Mouse (Mus musculus): ENCODE results near the gene Dalrd3. TPM values are rescaled to one million over a fixed set of nuclear protein-coding genes. Genes with fewer than 3 reads are reported as not detected.

Gene Dalrd3
- polyA plus RNA-seq (2014; fragmentation: Nextera tagmentation; extraction: Ambion mirVana): 175 and 177 TPM in 2 replicates

DNA sequence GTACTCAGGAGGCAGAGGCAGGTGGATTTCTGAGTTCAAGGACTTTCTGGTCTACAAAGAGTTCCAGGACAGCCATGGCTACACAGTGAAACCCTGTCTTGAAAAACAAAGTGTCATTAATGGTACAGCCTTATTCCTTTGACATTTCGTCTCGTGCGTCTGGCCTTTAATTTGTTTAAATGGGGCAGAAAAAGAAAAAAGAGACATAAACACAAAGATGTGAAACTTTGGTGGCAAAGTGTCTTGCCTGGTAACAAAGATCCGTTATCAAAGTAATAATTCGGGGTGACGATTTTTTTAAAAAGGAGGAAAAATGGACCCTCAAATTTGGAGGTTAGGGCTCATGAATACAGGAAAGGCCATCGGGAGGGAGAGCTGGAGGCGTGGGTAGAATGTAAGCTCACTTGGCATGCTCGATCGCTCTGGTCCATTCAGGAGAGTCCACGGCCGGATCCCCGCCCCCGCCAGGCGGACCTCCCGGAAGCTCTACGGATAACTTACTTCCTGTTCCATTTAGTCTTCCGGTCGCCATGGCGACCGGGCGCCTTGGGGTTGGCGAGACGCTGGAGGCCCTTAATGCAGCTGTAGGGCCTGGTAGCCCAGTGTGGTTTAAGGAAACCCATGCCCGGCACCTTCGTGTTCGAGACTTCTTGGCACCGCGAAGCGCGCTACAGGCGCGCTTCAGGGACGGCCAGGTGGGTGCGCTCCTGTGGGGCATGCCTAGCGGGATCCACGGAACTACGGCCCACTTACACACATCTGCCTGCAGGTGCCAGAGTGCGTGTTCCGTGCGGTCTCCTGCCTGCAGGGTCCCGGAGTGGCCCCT, at the start of gene Dalrd3:
Gene Dalrd3, plus strand, starts transcription at position 506 of the 826 bp plus-strand sequence.
- peak; percentile 94 for DNase-seq (ENCODE audit: low spot score)
- H3K9me3 ChIP-seq (ENCODE audit: control insufficient read depth, low read length): no peaks in the 10 kb centered on the region
- ATAC-seq (ENCODE audit: low FRiP score): peak; percentile 75
- peak within 1 kb of the TSS; percentile 95 for H3K4me2 ChIP-seq (replicated peaks; ENCODE audit: low read depth, low read length)
- WGBS: 7% methylated on average over 42 of the region's 42 CpGs
- peak within 1 kb of the TSS; percentile 56 for H3K4me3 ChIP-seq (ENCODE audit: low read depth, low read length)
- H3K9ac ChIP-seq (ENCODE audit: low read depth, low read length): peak within 1 kb of the TSS; percentile 68
- peak within 1 kb of the TSS; percentile 62; the same call in 1 of the 2 replicates for H3K27ac ChIP-seq (ENCODE audit: low read depth, low read length)
- peaks cover 16% of the 10 kb centered on the region for H3K4me1 ChIP-seq (replicated peaks; ENCODE audit: control insufficient read depth, insufficient read depth, low read length)
- H3K27me3 ChIP-seq (ENCODE audit: control insufficient read depth, insufficient read depth, low read length): no peaks in the 10 kb centered on the region
- H3K36me3 ChIP-seq (ENCODE audit: control insufficient read depth, insufficient read depth, low read length): peaks cover 12% of the 10 kb centered on the region

DNA sequence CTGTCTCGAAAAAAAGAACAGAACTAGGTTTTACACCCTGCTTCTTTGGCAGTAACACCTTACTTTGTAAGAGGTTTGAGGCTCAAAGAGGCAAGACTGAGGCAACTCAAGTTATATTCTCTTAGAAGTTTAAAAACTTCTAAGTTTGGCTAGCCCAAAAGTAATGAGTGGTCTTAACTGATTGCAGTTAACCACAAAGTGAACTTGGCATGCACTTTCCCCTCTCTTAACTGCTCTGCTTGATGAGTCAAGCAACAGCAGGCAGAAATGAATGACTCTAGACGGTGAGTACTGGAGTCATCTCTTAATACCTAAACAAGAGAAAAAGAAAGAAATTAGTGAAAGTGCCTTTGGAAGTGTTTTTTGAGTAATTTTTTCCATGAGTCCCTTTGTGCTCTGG, 48.1 kb upstream of the Dalrd3 start:
- Histone ChIP-seq H3K27me3 (ENCODE audit: control insufficient read depth, insufficient read depth, low read length) (no peaks in the 10 kb centered on the region), H3K4me1 (replicated peaks; ENCODE audit: control insufficient read depth, insufficient read depth, low read length) (no peaks in the 10 kb centered on the region; the same call in 1 of the 2 replicates), H3K4me3 (ENCODE audit: low read depth, low read length) (no peak overlapping the region), H3K4me2 (replicated peaks; ENCODE audit: low read depth, low read length) (no peak overlapping the region), H3K9me3 (ENCODE audit: control insufficient read depth, low read length) (no peaks in the 10 kb centered on the region), H3K9ac (ENCODE audit: low read depth, low read length) (no peak overlapping the region), H3K27ac (ENCODE audit: low read depth, low read length) (no peak overlapping the region), H3K36me3 (ENCODE audit: control insufficient read depth, insufficient read depth, low read length) (no peaks in the 10 kb centered on the region)
- 92% methylated on average over 2 of the region's 2 CpGs for WGBS
- DNase-seq (ENCODE audit: low spot score): no peak
- no peak for ATAC-seq (ENCODE audit: low FRiP score)

DNA sequence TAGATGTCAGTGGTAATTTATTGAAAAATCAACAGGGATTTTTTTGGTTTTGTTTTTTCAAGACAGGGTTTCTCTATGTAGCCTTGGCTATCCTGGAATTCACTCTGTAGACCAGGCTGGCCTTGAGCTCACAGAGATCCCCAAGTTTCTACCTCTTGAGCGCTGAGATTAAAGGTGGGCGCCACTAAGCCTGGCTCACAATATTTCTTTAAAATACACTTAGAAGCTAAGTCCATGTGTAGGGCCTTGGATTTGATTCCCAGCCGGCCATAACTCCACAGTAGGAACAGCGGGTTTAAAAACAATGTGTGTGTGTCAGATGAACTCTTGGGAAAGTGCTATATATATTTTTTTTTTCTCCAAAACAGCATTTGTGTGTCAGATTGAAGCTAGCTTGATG, 46.3 kb upstream of the Dalrd3 start:
- Histone ChIP-seq H3K9ac (ENCODE audit: low read depth, low read length) (no peak overlapping the region), H3K4me1 (replicated peaks; ENCODE audit: control insufficient read depth, insufficient read depth, low read length) (no peaks in the 10 kb centered on the region; the same call in 1 of the 2 replicates), H3K27ac (ENCODE audit: low read depth, low read length) (no peak overlapping the region), H3K4me2 (replicated peaks; ENCODE audit: low read depth, low read length) (no peak overlapping the region), H3K9me3 (ENCODE audit: control insufficient read depth, low read length) (no peaks in the 10 kb centered on the region), H3K4me3 (ENCODE audit: low read depth, low read length) (no peak overlapping the region), H3K27me3 (ENCODE audit: control insufficient read depth, insufficient read depth, low read length) (no peaks in the 10 kb centered on the region), H3K36me3 (ENCODE audit: control insufficient read depth, insufficient read depth, low read length) (no peaks in the 10 kb centered on the region)
- WGBS: 96% methylated on average over 4 of the region's 4 CpGs
- no peak for ATAC-seq (ENCODE audit: low FRiP score)
- no peak for DNase-seq (ENCODE audit: low spot score)

DNA sequence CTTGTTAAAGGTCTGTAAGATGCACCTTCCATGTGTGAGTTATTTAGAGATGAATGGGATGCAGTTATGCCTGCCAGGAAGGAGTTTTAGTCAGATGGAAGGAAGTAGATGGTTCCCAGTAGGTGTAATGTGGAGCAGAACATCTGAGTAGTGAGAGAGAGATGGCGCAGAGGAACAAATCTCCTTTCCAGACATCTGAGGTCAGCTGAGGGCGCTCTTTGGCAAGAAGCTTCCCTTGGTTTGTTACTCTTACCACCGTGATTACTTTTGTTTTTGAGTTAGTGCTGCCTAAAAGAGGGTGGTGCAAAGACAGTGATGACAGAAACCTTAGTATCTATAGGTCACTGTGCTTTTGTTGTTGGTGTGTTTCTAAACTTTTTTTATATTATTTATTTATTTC, 44.3 kb upstream of the Dalrd3 start:
- no peak overlapping the region for H3K9ac ChIP-seq (ENCODE audit: low read depth, low read length)
- H3K4me1 ChIP-seq (replicated peaks; ENCODE audit: control insufficient read depth, insufficient read depth, low read length): no peaks in the 10 kb centered on the region
- WGBS: 85% methylated on average over 3 of the region's 3 CpGs
- H3K9me3 ChIP-seq (ENCODE audit: control insufficient read depth, low read length): no peaks in the 10 kb centered on the region
- H3K27ac ChIP-seq (ENCODE audit: low read depth, low read length): no peak overlapping the region
- peaks cover 6% of the 10 kb centered on the region for H3K36me3 ChIP-seq (ENCODE audit: control insufficient read depth, insufficient read depth, low read length)
- ATAC-seq (ENCODE audit: low FRiP score) (no peak), DNase-seq (ENCODE audit: low spot score) (no peak)
- no peak overlapping the region for H3K4me2 ChIP-seq (replicated peaks; ENCODE audit: low read depth, low read length)
- H3K4me3 ChIP-seq (ENCODE audit: low read depth, low read length): no peak overlapping the region
- H3K27me3 ChIP-seq (ENCODE audit: control insufficient read depth, insufficient read depth, low read length): no peaks in the 10 kb centered on the region

DNA sequence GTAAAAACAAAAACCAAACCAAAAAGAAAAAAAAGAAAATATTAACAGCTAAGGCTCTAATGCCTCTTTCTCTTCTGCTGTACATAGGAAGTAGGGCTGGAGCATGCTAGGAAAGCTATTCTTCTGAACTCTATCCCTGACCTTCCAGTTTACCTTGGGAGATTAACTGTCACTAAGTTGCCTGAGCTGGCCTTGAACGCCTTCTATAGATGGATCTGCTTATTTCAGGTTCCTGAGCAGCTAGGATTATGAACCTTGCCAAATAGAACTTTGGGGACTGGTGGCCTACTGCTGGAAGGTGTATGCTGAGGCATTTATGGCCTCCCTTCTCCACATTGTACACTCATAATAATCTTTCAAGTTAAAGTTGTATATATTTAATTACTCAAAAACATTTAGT, 38.7 kb upstream of the Dalrd3 start:
- H3K4me1 ChIP-seq (replicated peaks; ENCODE audit: control insufficient read depth, insufficient read depth, low read length): no peaks in the 10 kb centered on the region
- H3K36me3 ChIP-seq (ENCODE audit: control insufficient read depth, insufficient read depth, low read length): peaks cover 25% of the 10 kb centered on the region
- no peak overlapping the region for H3K27ac ChIP-seq (ENCODE audit: low read depth, low read length)
- 94% methylated on average over 1 of the region's 1 CpGs for WGBS
- no peak overlapping the region for H3K9ac ChIP-seq (ENCODE audit: low read depth, low read length)
- ATAC-seq (ENCODE audit: low FRiP score) (no peak), DNase-seq (ENCODE audit: low spot score) (no peak)
- H3K4me3 ChIP-seq (ENCODE audit: low read depth, low read length): no peak overlapping the region
- H3K27me3 ChIP-seq (ENCODE audit: control insufficient read depth, insufficient read depth, low read length): no peaks in the 10 kb centered on the region
- no peaks in the 10 kb centered on the region for H3K9me3 ChIP-seq (ENCODE audit: control insufficient read depth, low read length)
- no peak overlapping the region for H3K4me2 ChIP-seq (replicated peaks; ENCODE audit: low read depth, low read length)

DNA sequence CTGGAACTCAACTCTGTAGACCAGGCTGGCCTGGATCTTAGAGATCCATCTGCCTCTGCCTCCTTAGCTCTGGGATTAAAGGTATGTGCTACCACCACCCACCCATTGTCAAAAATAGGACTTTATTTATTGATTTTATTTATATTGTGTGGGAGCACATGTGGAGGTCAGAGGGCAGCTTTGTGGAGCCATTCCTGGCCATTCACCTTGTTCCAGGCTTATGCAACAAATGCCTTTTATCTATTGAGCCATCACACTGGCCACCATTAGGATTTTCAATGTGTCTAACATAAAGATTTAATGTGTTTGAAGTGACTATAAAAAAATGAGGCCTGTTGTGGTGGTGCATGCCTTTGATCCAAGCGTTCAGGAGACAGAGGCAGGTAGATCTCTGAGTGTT, 38.2 kb upstream of the Dalrd3 start:
- Histone ChIP-seq H3K27ac (ENCODE audit: low read depth, low read length) (no peak overlapping the region), H3K9me3 (ENCODE audit: control insufficient read depth, low read length) (no peaks in the 10 kb centered on the region), H3K4me2 (replicated peaks; ENCODE audit: low read depth, low read length) (no peak overlapping the region), H3K27me3 (ENCODE audit: control insufficient read depth, insufficient read depth, low read length) (no peaks in the 10 kb centered on the region), H3K9ac (ENCODE audit: low read depth, low read length) (no peak overlapping the region), H3K36me3 (ENCODE audit: control insufficient read depth, insufficient read depth, low read length) (peaks cover 25% of the 10 kb centered on the region), H3K4me1 (replicated peaks; ENCODE audit: control insufficient read depth, insufficient read depth, low read length) (no peaks in the 10 kb centered on the region), H3K4me3 (ENCODE audit: low read depth, low read length) (no peak overlapping the region)
- DNase-seq (ENCODE audit: low spot score) (no peak), ATAC-seq (ENCODE audit: low FRiP score) (no peak)
- whole genome bisulfite sequencing: 98% methylated on average over 1 of the region's 1 CpGs

DNA sequence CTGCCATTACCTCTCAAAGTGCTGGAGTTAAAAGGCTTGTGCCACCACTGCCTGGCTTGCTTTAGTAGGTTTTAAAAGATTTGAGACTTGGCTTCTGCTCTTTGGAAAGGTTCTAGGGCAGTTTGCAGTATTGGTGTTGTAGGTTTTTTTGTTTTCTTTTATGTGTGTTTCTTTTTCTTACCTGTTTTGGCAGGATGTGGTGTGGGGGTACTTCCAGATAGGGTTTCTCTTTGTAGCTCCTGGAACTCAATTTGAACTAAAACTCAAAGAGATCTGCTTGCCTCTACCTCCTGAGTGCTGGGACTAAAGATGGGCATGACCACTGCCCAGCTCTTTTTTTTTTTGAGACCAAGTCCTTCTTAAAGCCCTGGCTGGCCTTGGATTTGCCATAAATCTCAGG, 28.8 kb upstream of the Dalrd3 start:
- Histone ChIP-seq H3K27me3 (ENCODE audit: control insufficient read depth, insufficient read depth, low read length) (no peaks in the 10 kb centered on the region), H3K4me3 (ENCODE audit: low read depth, low read length) (no peak overlapping the region), H3K9ac (ENCODE audit: low read depth, low read length) (no peak overlapping the region), H3K4me2 (replicated peaks; ENCODE audit: low read depth, low read length) (no peak overlapping the region), H3K36me3 (ENCODE audit: control insufficient read depth, insufficient read depth, low read length) (peaks cover 27% of the 10 kb centered on the region; the same call in 1 of the 2 replicates), H3K4me1 (replicated peaks; ENCODE audit: control insufficient read depth, insufficient read depth, low read length) (no peaks in the 10 kb centered on the region), H3K27ac (ENCODE audit: low read depth, low read length) (no peak overlapping the region), H3K9me3 (ENCODE audit: control insufficient read depth, low read length) (no peaks in the 10 kb centered on the region)
- ATAC-seq (ENCODE audit: low FRiP score) (no peak), DNase-seq (ENCODE audit: low spot score) (no peak)

DNA sequence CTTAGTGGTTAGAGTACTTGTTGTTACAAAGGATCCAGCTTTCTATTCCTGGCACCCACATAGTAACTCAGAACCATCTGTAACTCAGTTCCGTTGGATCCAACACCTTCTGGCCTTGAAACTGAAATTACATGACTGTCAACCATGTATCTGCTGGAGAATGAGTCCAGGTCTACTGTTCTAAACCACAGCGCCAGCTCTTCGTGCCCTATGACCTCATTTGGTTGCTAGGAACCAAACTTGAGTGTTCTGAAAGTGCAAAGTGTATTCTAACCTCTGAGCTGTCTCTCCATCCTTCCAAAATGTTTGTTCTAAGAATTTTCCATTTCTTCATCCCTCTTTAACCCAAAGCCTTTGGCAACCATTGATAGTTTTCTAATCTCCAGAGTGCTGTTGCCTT, 23.7 kb upstream of the Dalrd3 start:
- H3K4me1 ChIP-seq (replicated peaks; ENCODE audit: control insufficient read depth, insufficient read depth, low read length): no peaks in the 10 kb centered on the region
- H3K27me3 ChIP-seq (ENCODE audit: control insufficient read depth, insufficient read depth, low read length): no peaks in the 10 kb centered on the region
- H3K4me3 ChIP-seq (ENCODE audit: low read depth, low read length): no peak overlapping the region
- H3K36me3 ChIP-seq (ENCODE audit: control insufficient read depth, insufficient read depth, low read length): peaks cover 27% of the 10 kb centered on the region; the same call in 1 of the 2 replicates
- H3K27ac ChIP-seq (ENCODE audit: low read depth, low read length): no peak overlapping the region
- H3K9ac ChIP-seq (ENCODE audit: low read depth, low read length): no peak overlapping the region
- 92% methylated on average over 3 of the region's 3 CpGs for WGBS
- H3K9me3 ChIP-seq (ENCODE audit: control insufficient read depth, low read length): no peaks in the 10 kb centered on the region
- DNase-seq (ENCODE audit: low spot score) (no peak), ATAC-seq (ENCODE audit: low FRiP score) (no peak)
- H3K4me2 ChIP-seq (replicated peaks; ENCODE audit: low read depth, low read length): no peak overlapping the region

DNA sequence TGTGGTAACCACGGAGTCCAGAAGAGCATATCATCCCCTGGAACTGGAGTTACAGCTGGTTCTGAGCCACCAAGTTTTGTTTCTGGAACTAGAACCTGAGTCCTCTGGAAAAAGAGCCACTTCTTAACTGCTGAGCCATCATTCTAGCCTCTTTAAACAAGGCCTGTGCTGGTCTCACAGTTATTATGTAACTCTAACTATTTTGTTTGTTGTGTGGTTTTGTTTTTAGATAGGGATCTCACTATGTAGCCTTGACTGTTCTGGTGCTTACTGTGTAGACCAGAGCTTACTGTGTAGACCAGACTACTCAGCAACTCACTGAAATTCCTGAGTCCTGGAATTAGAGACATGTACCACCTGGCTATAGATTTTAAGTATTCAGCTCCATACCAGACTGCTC, 22.8 kb upstream of the Dalrd3 start:
- 96% methylated on average over 1 of the region's 1 CpGs for WGBS
- Histone ChIP-seq H3K4me1 (replicated peaks; ENCODE audit: control insufficient read depth, insufficient read depth, low read length) (no peaks in the 10 kb centered on the region), H3K4me2 (replicated peaks; ENCODE audit: low read depth, low read length) (no peak overlapping the region), H3K9ac (ENCODE audit: low read depth, low read length) (no peak overlapping the region), H3K27me3 (ENCODE audit: control insufficient read depth, insufficient read depth, low read length) (no peaks in the 10 kb centered on the region), H3K27ac (ENCODE audit: low read depth, low read length) (no peak overlapping the region), H3K4me3 (ENCODE audit: low read depth, low read length) (no peak overlapping the region), H3K36me3 (ENCODE audit: control insufficient read depth, insufficient read depth, low read length) (peaks cover 26% of the 10 kb centered on the region; the same call in 1 of the 2 replicates), H3K9me3 (ENCODE audit: control insufficient read depth, low read length) (no peaks in the 10 kb centered on the region)
- no peak for DNase-seq (ENCODE audit: low spot score)
- no peak for ATAC-seq (ENCODE audit: low FRiP score)
